Mouse (Mus musculus) heart, embryonic 16.5 days (tissue): ENCODE data around the gene Plcg2. TPM values are rescaled to one million over a fixed set of nuclear protein-coding genes. Genes with fewer than 3 reads are reported as not detected.

Experiments
- ATAC-seq: fragments of 200-750 bp; cut with Nextera tagmentation; replicated peaks from 2 replicates; pipeline ENCODE4 v1.8.0; 2017; ENCODE audit warnings: moderate number of reproducible peaks; ENCODE audit not compliant: insufficient read depth, low FRiP score; ENCODE audit errors: extremely low read depth
- H3K27ac ChIP-seq: fragments of 300-500 bp; sonication (generic); 2 replicates; pipeline ENCODE4 v1.5.1; 2014; ENCODE audit warnings: mild to moderate bottlenecking, low read length, control low read depth, moderate library complexity
- H3K27me3 ChIP-seq: fragments of 300-500 bp; sonication (generic); 2 replicates; pipeline ENCODE4 v1.6.1; 2014; ENCODE audit warnings: low read length, mixed read lengths; ENCODE audit not compliant: control insufficient read depth, insufficient read depth
- H3K36me3 ChIP-seq: fragments of 300-500 bp; sonication (generic); 2 replicates; pipeline ENCODE4 v1.6.1; 2014; ENCODE audit not compliant: control insufficient read depth, insufficient read depth
- H3K4me1 ChIP-seq: fragments of 300-500 bp; sonication (generic); 2 replicates; pipeline ENCODE4 v1.6.1; 2014; ENCODE audit warnings: low read length, mixed read lengths; ENCODE audit not compliant: control insufficient read depth, insufficient read depth
- H3K4me2 ChIP-seq: fragments of 300-500 bp; sonication (generic); 2 replicates; pipeline ENCODE4 v1.6.1; 2014; ENCODE audit warnings: low read depth, mild to moderate bottlenecking, control low read depth, low read length
- H3K4me3 ChIP-seq: fragments of 300-500 bp; sonication (generic); 2 replicates; pipeline ENCODE4 v1.5.1; 2014; ENCODE audit warnings: mild to moderate bottlenecking, control low read depth, low read length
- H3K9ac ChIP-seq: fragments of 300-500 bp; sonication (generic); 2 replicates; pipeline ENCODE4 v1.6.1; 2014; ENCODE audit warnings: low read length, control low read depth
- H3K9me3 ChIP-seq: fragments of 300-500 bp; sonication (generic); replicated peaks from 2 replicates; pipeline ENCODE4 v1.6.1; 2016; ENCODE audit warnings: low read length; ENCODE audit not compliant: control insufficient read depth
- WGBS: fragments of 180-500 bp; shearing (Covaris S2); extraction: QIAGEN DNeasy Blood & Tissue Kit; methylation state at CpG from one replicate; pipeline ENCODE4 v1.1.7; 2014; 5-methylcytosine and 5-hydroxymethylcytosine counted together
- polyA plus RNA-seq: library from polyadenylated mRNA; unstranded; fragments of >200 nt; fragmentation: Nextera tagmentation; extraction: Ambion mirVana; gene quantifications from 2 replicates; pipeline ENCODE4 v1.2.1, GENCODE M21; 2015

Plcg2 gene
- polyA plus RNA-seq, 1 experiment from 2014 or later, result 7.2 TPM

DNA sequence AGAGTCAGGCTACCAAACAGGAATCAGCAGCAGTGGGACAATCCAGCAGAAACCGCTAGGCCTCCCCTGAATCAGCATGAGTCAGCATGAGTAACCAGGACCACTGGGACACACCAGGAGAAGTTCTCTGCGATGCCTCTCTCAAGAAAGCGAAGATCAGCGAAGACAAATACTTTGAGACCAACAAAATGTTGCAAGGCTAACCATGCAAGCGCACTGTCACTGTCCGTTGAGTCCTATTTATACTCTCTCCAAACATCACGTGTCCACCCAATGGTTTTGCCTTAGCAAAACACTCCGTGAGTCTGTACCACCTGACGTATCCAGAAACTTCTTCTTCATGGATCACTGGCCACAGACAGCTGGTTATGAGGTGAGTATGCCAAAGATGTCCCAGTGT is 18.1 kb upstream of the Plcg2 start:
- no peak for ATAC-seq
- WGBS, result 94% methylated on average over 9 of the region's 9 CpGs
- H3K9ac ChIP-seq, result no peak overlapping the region
- no peak overlapping the region for H3K27ac ChIP-seq
- no peak overlapping the region for H3K4me3 ChIP-seq
- H3K4me1 ChIP-seq, result no peaks in the 10 kb centered on the region
- H3K27me3 ChIP-seq, result no peaks in the 10 kb centered on the region
- no peaks in the 10 kb centered on the region for H3K36me3 ChIP-seq
- H3K4me2 ChIP-seq, result no peak overlapping the region
- peaks cover 6% of the 10 kb centered on the region for H3K9me3 ChIP-seq

DNA sequence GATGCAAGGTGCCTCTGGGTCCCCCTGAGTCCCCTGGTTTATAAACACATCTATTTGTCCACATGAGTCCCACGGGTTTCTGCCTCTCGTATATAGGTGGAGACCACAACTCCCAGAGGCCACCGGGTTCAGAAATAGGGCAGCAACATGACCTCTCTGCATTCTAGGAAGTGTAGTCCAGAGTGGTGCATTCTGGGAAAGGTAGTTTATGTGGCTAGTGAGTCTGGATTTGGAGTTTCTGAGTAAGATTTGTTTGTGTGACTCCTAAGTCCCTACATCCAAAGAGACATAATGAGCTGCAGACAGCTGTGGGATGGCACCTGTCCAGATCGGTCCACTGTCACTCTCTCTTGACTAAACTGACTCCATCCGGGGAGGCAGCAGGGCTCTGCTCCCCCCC is 17.6 kb upstream of the Plcg2 start:
- Histone ChIP-seq H3K27me3 (no peaks in the 10 kb centered on the region), H3K4me3 (no peak overlapping the region), H3K9me3 (peaks cover 6% of the 10 kb centered on the region), H3K27ac (no peak overlapping the region), H3K9ac (no peak overlapping the region), H3K4me2 (no peak overlapping the region), H3K36me3 (no peaks in the 10 kb centered on the region), H3K4me1 (no peaks in the 10 kb centered on the region)
- WGBS, result 71% methylated on average over 5 of the region's 5 CpGs
- ATAC-seq, result no peak

DNA sequence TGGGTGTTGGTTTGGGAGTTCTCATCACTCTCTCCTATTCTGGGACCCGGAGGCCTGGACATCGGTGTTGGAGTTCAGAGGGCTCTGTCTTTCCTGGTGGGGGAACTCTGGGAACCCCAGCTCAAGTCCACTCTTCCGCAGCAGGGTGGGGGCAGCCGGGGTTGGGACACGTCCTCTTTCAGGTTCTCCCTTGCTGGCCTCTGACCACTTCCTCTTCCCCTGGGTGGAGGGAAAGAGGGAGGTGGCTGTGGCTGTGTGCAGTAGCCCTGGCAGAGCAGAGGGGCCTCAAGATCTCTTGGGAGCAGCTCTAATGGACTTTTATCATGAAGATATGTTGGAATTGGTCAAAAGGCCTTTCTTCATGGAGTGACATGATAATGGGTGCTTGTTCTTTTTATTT is 16.3 kb upstream of the Plcg2 start:
- no peaks in the 10 kb centered on the region for H3K27me3 ChIP-seq
- H3K36me3 ChIP-seq, result no peaks in the 10 kb centered on the region
- no peak overlapping the region for H3K4me3 ChIP-seq
- no peak for ATAC-seq
- no peaks in the 10 kb centered on the region for H3K4me1 ChIP-seq
- 65% methylated on average over 5 of the region's 5 CpGs for WGBS
- no peak overlapping the region for H3K4me2 ChIP-seq
- no peak overlapping the region for H3K9ac ChIP-seq
- H3K27ac ChIP-seq, result no peak overlapping the region
- peaks cover 6% of the 10 kb centered on the region for H3K9me3 ChIP-seq

DNA sequence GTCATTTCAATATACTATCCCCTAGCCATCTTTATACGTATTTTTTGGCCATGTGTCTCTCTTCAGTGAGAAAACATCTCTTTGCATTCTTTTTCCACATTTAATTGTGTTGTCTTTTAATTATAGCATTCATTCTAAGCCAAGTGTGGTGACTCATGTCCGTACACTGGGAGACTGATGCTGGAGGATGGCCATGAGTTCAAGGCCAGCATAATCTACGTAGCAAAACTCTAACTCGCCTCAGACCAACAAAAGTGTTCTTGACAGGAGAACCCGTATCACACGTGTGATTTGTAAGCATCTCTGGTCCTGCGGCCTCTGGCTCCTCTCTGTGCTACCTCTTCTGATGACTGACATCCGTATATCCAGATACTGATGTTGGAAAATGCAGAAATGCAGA is 13.4 kb upstream of the Plcg2 start:
- no peak for ATAC-seq
- 77% methylated on average over 8 of the region's 8 CpGs for WGBS
- no peak overlapping the region for H3K4me2 ChIP-seq

GRCm38 (mm10) chr8:117485316-117485715 is 12.8 kb upstream of the Plcg2 start:
- ATAC-seq, result no peak
- H3K4me1 ChIP-seq, result no peaks in the 10 kb centered on the region
- H3K9me3 ChIP-seq, result peaks cover 2% of the 10 kb centered on the region
- no peak overlapping the region for H3K27ac ChIP-seq
- WGBS, result 69% methylated on average over 1 of the region's 1 CpGs
- no peak overlapping the region for H3K9ac ChIP-seq
- H3K27me3 ChIP-seq, result no peaks in the 10 kb centered on the region
- H3K36me3 ChIP-seq, result no peaks in the 10 kb centered on the region
- no peak overlapping the region for H3K4me3 ChIP-seq
- no peak overlapping the region for H3K4me2 ChIP-seq

More for the DNA sequence above, 13.4 kb upstream of the Plcg2 start:
- no peaks in the 10 kb centered on the region for H3K27me3 ChIP-seq
- H3K4me1 ChIP-seq, result no peaks in the 10 kb centered on the region
- H3K36me3 ChIP-seq, result no peaks in the 10 kb centered on the region
- H3K9ac ChIP-seq, result no peak overlapping the region
- H3K9me3 ChIP-seq, result peaks cover 6% of the 10 kb centered on the region
- H3K4me3 ChIP-seq, result no peak overlapping the region
- H3K27ac ChIP-seq, result no peak overlapping the region

GRCm38 (mm10) chr8:117488246-117489005 is 9.7 kb upstream of the Plcg2 start:
- Histone ChIP-seq H3K27ac (no peak overlapping the region), H3K4me3 (no peak overlapping the region), H3K4me2 (no peak overlapping the region), H3K4me1 (no peaks in the 10 kb centered on the region), H3K9ac (no peak overlapping the region), H3K9me3 (no peaks in the 10 kb centered on the region), H3K27me3 (no peaks in the 10 kb centered on the region), H3K36me3 (no peaks in the 10 kb centered on the region)
- WGBS, result 76% methylated on average over 10 of the region's 10 CpGs
- ATAC-seq, result no peak

GRCm38 (mm10) chr8:117493543-117493942 is 4.5 kb upstream of the Plcg2 start:
- H3K36me3 ChIP-seq, result no peaks in the 10 kb centered on the region
- H3K9ac ChIP-seq, result no peak overlapping the region
- H3K27ac ChIP-seq, result no peak overlapping the region
- H3K4me3 ChIP-seq, result no peak overlapping the region
- H3K27me3 ChIP-seq, result 0 out of 2 replicates have a peak, but pooled peaks cover 4% of the 10 kb centered on the region
- H3K4me2 ChIP-seq, result peak overlapping the region; percentile 32; the same call in 1 of the 2 replicates
- no peaks in the 10 kb centered on the region for H3K9me3 ChIP-seq
- ATAC-seq, result no peak
- 20% methylated on average over 9 of the region's 9 CpGs for WGBS
- H3K4me1 ChIP-seq, result peaks cover 3% of the 10 kb centered on the region; the same call in 1 of the 2 replicates

DNA sequence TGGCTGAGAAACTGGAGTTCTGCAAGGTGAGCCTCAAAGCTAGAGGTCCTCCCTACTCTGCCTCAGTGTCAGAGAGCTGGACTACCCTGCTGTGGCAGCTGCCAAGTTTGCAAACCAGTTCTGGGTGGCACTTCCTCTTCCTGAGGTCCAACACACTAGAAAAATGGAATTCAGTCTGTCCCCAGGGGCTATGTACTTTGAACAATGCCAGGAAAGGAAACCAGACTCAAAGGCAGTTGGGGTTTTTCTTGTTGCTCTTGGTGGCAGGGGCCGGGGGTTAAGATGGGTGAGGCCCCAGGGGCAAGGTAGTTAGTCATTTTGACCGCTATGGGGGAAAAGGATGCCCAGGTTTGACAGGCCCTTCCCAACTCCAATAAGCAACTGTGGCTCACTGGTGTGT is 3.2 kb upstream of the Plcg2 start:
- whole genome bisulfite sequencing, result 68% methylated on average over 2 of the region's 2 CpGs
- Histone ChIP-seq H3K9ac (no peak overlapping the region), H3K4me2 (no peak overlapping the region), H3K4me3 (no peak overlapping the region), H3K27me3 (0 out of 2 replicates have a peak, but pooled peaks cover 4% of the 10 kb centered on the region), H3K9me3 (no peaks in the 10 kb centered on the region), H3K36me3 (no peaks in the 10 kb centered on the region), H3K27ac (no peak overlapping the region), H3K4me1 (peaks cover 3% of the 10 kb centered on the region; the same call in 1 of the 2 replicates)
- no peak for ATAC-seq

DNA sequence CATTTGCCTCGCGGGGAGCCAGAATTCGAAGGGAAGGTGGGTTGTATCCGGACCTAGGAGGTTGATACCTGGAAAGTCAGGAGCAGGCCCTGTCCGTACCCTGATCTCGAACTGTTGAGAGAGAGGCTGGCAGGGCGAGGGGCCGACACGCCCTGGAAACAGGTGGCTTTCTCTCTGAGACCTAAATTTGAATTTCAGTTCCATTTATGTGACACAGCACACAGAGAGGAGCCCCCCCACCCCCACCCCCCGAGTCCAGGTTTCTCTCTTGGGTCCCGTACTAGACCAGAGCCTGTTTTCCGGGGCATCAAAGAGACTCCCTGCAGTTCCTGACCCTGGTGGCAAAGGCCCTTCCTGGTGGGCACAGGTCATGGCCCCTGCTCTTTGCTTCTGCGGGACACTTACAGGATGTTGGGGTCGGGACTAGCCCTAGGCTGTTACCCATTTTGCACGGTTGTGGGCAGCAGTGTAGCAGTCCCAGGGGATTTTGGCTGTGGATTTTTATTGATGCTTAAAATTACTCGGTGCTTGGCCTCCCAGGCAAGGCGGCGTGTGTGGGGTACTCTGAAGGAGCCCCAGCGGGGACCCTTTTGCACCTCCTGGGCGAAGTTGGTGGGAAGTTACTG is 937 bp downstream of the Plcg2 start:
- peaks cover 7% of the 10 kb centered on the region; the same call in 1 of the 2 replicates for H3K4me1 ChIP-seq
- peak overlapping the region; percentile 89 for H3K4me2 ChIP-seq
- H3K27me3 ChIP-seq, result 0 out of 2 replicates have a peak, but pooled peaks cover 4% of the 10 kb centered on the region
- H3K36me3 ChIP-seq, result no peaks in the 10 kb centered on the region
- no peaks in the 10 kb centered on the region for H3K9me3 ChIP-seq
- no peak for ATAC-seq
- 21% methylated on average over 20 of the region's 20 CpGs for WGBS
- H3K9ac ChIP-seq, result peak overlapping the region; percentile 84
- H3K27ac ChIP-seq, result no peak overlapping the region
- H3K4me3 ChIP-seq, result peak overlapping the region; percentile 66
